Mouse (Mus musculus): ENCODE measurements around the gene Tac2.

Tac2 gene

DNA sequence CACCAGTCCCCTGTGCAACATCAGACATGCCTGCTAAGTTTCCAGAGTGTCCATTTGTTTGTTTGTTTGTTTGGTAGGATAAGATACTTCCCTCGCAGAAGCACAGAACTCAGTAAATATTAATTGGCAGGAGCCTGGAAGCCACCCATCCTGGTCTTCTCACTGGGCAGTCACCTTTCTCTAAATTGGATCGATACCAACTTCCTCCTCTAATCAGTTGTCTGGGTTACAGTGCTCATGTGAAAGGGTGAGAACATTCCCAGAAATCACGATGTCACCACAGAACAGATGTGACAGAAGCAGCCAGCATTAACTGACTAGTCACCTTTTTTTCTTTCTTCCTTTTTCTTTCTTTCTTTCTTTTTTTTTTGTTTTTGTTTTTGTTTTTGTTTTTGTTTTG lies 31.0 kb downstream of the Tac2 start:
- in situ Hi-C loops (cut with MboI, MseI) = loop anchor here (25.0 kb wide), 1 partner anchor 1718 kb away; no protein-coding TSS in a partner anchor

DNA sequence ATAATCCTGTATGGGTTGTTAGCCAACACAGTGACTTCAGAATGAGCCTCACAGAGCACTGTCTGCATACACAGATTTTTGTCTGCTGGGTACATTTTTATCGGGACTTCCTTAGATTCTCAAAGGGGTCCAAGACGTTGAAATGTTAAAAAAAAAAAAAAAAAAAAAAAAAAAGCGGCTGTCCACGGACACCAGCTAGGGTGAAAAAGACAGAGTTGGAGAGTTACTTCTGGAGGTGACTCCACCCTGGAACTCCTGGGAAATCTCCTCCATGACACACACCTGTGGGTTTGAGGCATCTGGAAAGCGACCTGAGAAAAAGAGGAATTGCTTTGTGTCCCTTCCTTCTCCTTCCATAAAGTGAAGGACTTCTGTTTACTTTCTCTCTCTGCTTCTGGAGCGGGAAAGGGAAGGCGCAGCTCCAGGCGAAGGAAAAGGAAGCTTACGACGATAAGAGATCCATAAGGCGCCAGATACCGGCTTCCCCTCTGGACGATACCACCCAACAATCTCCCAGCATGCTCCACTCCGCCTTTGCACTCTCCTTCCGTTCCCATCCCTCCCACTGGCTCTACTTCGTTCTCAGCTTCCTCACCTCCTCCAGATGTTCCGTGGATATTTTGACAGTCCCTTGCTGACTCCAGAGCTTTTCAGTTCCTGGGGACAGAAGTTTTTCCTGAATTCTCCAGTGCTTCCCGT lies 31.6 kb downstream of the Tac2 start:
- in situ Hi-C loops (cut with MboI, MseI) = loop anchor here (25.0 kb wide), 1 partner anchor 1719 kb away; no protein-coding TSS in a partner anchor

- in situ Hi-C loops (cut with MboI, MseI) = loop anchor here (25.0 kb wide), 1 partner anchor 1722 kb away; no protein-coding TSS in a partner anchor
Measured at GRCm38 (mm10) chr10:127759181-127760110, 35.2 kb downstream of the Tac2 start, which contains the start of the genes Rdh1 and Rdh16f1. Gene Rdh1, plus strand, starts transcription at chr10:127759721. Gene Rdh16f1, plus strand, starts transcription at chr10:127759787.

DNA sequence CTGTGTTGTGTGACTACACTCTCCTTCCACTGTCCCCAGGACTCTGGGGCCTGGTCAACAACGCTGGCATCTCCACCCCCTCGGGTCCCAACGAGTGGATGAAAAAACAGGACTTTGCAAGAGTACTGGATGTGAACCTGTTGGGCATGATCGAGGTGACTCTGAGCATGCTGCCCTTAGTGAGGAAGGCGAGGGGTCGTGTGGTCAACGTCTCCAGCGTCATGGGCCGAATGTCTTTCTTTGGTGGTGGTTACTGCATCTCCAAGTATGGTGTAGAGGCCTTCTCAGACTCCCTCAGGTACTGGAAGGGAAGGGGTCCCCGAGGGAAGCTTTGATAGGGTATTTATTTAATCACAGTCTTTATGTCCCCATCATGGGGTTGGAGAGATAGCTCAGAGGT lies 38.6 kb downstream of the Tac2 start:
- in situ Hi-C loops (cut with MboI, MseI) = loop anchor here (25.0 kb wide), 1 partner anchor 1726 kb away; no protein-coding TSS in a partner anchor

DNA sequence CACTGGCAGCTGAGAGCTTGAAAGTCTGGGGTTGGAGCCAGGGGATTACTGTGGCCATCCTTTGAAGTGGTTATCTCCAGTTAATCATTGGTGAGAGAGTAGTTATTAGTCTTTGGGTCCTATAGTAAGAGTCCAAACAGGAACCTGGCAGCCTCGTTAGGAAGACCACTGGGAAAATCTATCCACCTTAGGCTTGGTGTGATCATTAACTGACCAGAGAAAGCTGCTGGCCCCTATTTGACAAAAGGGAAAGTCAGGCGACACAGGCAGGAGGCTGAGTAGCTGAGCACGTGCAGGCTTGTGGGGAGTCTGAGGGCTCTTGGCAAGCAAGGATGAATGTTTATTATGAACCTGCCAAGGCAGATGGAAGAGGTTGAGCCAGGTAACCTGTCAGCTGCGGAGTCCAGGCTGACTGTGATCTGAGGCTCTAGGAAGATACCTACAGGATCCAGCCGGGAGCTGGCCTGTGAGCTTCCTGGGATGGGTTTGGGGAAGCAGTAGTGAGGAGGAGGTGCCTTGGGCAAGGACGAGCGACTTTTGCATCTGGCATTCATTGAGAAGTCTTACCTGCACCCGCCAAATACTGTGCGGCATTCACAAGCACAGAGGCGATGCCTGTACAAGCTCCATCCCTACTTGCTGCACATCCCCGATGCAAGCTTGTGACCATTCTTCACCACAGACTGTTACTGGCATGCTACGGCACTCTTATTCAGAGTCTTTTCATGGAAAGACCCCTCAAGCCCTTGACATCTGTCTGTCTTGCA lies 39.8 kb downstream of the Tac2 start:
- in situ Hi-C loops (cut with MboI, MseI) = loop anchor here (25.0 kb wide), 1 partner anchor 1727 kb away; no protein-coding TSS in a partner anchor

- in situ Hi-C loops (cut with MboI, MseI) = loop anchor here (25.0 kb wide), 1 partner anchor 1729 kb away; no protein-coding TSS in a partner anchor
Measured at GRCm38 (mm10) chr10:127766564-127766963, 42.3 kb downstream of the Tac2 start.

DNA sequence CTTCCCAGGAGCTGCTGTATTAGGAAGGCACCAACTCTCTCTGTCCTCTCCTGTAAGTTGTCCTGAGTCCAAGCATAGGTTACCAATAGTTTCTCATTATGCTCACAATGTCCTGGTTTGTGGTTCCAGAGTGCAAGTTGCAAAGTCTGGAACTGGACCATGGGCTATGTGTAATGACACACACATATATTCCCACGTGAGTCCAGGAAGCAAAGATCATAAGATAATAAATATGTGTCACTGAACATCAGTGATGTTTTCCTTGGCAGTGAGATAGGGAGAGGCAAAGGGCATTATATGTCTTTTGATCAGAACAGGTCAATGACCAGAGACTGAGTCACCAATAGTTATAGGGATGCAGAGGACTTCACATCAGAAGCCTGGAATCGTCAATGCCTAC lies 51.7 kb downstream of the Tac2 start, which contains the start of gene Rdh9:
Rdh9 (plus strand) TSS at position 376 of the 400 bp plus-strand sequence.
- in situ Hi-C loops (cut with MboI, MseI) = no loop called here

Data from T-helper 2 cell (primary cell).